Mouse (Mus musculus) myocyte (in vitro differentiated cells): ENCODE results near the gene Thbs3.

Experiments
- E2F4 ChIP-seq: IDR thresholded peaks from one replicate; pipeline ENCODE4 v1.6.1; 2011; ENCODE audit warnings: mild to moderate bottlenecking, control low read depth, moderate library complexity; ENCODE audit not compliant: insufficient read depth
- MAX ChIP-seq: IDR thresholded peaks from one replicate; pipeline ENCODE4 v1.6.1; 2011; ENCODE audit warnings: low read depth, mild to moderate bottlenecking, control low read depth
- MYOD1 ChIP-seq, 3 experiments: IDR thresholded peaks; one replicate each; pipeline ENCODE4 v1.6.1; 2011; ENCODE audit warnings: control low read depth in 2 of 3, low read depth in 2 of 3, mild to moderate bottlenecking in 2 of 3, moderate library complexity in 1 of 3; ENCODE audit not compliant: insufficient read length in 2 of 3, control insufficient read depth in 1 of 3
- MYOG ChIP-seq, 3 experiments: IDR thresholded peaks; one replicate each; pipeline ENCODE4 v1.6.1; 2011; ENCODE audit warnings: control low read depth in 2 of 3, low read depth in 2 of 3, mild to moderate bottlenecking in 2 of 3; ENCODE audit not compliant: insufficient read length in 2 of 3, control insufficient read depth in 1 of 3, insufficient read depth in 1 of 3
- POLR2A ChIP-seq: IDR thresholded peaks from one replicate; pipeline ENCODE4 v1.6.1; 2011; ENCODE audit warnings: low read depth, mild to moderate bottlenecking, control low read depth, moderate library complexity; ENCODE audit not compliant: insufficient read length
- POLR2AphosphoS2 ChIP-seq: IDR thresholded peaks from one replicate; pipeline ENCODE4 v1.6.1; 2011; ENCODE audit warnings: low read depth, control low read depth; ENCODE audit not compliant: insufficient read length
- TCF12 ChIP-seq: IDR thresholded peaks from one replicate; pipeline ENCODE4 v1.6.1; 2011; ENCODE audit warnings: mild to moderate bottlenecking, control low read depth; ENCODE audit not compliant: poor library complexity, insufficient read depth, severe bottlenecking
- USF1 ChIP-seq: IDR thresholded peaks from one replicate; pipeline ENCODE4 v1.6.1; 2011; ENCODE audit warnings: low read depth, mild to moderate bottlenecking, control low read depth, moderate library complexity

GRCm38 (mm10) chr3:89236516-89236915 lies 21.5 kb downstream of the Thbs3 start:
- TF ChIP-seq POLR2A (no peak), POLR2AphosphoS2 (no peak), USF1 (no peak), MYOD1 (IDR thresholded peaks at IDR 0.05; ENCODE audit: control insufficient read depth in 1 of 3, insufficient read length in 2 of 3, low read depth in 2 of 3) (no peak), E2F4 (no peak), MAX (no peak), TCF12 (no peak), MYOG (IDR thresholded peaks at IDR 0.05; ENCODE audit: control insufficient read depth in 1 of 3, insufficient read depth in 1 of 3, insufficient read length in 2 of 3, low read depth in 2 of 3) (no peak)
